Mouse (Mus musculus) bone marrow, adult 2 months (tissue): ENCODE measurements around the gene Ninj1.

Experiments
- CTCF ChIP-seq: fragments of 200-500 bp; IDR thresholded peaks from 2 replicates; pipeline ENCODE4 v1.5.1; 2011; ENCODE audit warnings: low read length, control low read depth; ENCODE audit not compliant: control insufficient read depth, insufficient read depth
- POLR2A ChIP-seq: fragments of 200-500 bp; IDR thresholded peaks from 2 replicates; pipeline ENCODE4 v1.6.1; 2011; ENCODE audit warnings: low read depth, mild to moderate bottlenecking, control low read depth, low read length, borderline replicate concordance; ENCODE audit not compliant: control insufficient read depth

DNA sequence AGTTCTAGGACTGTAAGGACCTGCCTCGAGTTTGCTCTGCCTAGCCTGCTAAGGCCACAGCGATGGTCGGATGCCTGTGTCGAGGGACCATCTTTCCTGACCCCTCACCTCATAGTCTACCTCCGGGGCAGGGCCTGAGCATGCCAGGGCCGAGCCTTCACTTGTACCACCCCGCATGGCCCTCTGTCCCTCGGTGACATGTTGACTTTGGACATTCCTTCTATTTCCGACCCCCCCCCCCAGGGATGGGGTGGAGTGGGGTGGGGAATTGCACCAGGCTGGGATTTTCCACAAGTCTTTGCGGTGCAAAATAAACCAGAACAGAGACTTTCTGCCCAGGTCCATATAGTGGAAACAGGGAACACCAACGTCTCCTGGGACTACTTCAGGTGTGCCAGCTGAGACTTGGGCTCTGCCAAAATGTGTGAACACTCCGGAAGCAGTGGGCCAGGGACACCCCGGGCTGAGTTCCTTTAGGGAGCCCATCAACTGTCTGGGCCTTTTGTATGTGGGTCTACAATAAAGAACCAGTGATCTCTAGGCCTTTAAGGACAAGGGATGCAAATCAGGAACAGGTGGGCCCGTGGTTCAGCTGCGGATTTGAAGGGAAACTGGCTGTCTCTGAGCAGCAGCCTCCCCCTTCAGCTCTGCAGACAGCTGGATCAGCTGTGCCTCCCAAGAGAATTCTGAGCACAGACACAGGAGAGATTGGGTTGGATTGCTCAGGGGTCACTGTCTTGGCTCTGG, 1.1 kb downstream of the Ninj1 start:
- TF ChIP-seq CTCF (no peak), POLR2A (no peak)
